Mouse (Mus musculus) monocyte, adult 5-6 weeks (primary cell): ENCODE results near the gene Crim1. TPM values are rescaled to one million over a fixed set of nuclear protein-coding genes. Genes with fewer than 3 reads are reported as not detected.

ENCODE experiments used
- ATAC-seq: fragments of 153-309, 156-312 bp; replicated peaks from 2 replicates; pipeline ENCODE4 v1.8.0; 2017; ENCODE audit warnings: mild to moderate bottlenecking; ENCODE audit not compliant: low TSS enrichment, insufficient number of reproducible peaks, severe bottlenecking, poor library complexity, low FRiP score
- total RNA-seq: library from RNA; stranded (forward); fragments of 200-1000, 200-491, 200-594 nt; gene quantifications from 3 replicates; pipeline ENCODE4 v1.2.3, GENCODE M21; 2017

Gene Crim1
- total RNA-seq, 1 experiment from 2014 or later, result 10.1 TPM

DNA sequence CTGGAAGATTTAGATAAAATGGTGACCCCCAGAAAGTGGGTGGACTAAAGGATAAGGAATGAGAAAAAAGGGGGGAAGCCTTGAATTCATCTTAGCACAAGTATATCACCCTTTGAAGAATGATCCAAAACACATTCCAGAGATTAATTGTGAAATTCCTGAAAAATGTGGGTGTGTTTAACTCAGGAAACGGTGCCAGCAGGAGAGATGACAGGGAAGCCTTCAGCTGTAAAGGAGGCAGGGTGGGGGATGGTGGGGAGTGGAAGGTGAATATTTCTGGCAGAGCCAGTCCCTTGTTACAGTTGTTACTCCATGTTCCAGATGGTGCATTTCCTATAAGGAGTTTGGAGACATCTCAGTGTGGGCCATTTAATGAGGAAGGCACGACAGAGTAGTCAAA is 6.4 kb downstream of the Crim1 start:
- ATAC-seq, result no peak

GRCm38 (mm10) chr17:78207246-78207645 is 7.2 kb downstream of the Crim1 start:
- no peak for ATAC-seq

DNA sequence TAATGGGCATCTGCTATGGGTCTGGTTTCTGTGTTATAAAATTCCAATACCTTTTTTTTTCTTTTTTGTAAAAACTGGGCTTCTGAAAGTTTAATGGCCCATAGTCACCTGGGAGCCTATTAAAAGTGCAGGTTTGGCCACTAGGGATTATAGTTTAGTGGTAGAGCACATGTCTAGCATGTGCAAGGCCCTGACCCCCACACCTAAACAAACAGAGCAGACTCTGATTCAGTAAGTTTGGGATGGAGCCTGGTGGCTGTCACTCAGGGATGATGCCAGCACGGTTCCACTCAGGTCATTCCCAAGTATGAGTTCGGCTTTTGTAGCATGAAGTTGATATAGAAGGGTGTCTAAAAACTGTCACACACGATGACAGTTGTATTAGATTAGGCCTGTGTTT is 8.8 kb downstream of the Crim1 start:
- no peak for ATAC-seq

DNA sequence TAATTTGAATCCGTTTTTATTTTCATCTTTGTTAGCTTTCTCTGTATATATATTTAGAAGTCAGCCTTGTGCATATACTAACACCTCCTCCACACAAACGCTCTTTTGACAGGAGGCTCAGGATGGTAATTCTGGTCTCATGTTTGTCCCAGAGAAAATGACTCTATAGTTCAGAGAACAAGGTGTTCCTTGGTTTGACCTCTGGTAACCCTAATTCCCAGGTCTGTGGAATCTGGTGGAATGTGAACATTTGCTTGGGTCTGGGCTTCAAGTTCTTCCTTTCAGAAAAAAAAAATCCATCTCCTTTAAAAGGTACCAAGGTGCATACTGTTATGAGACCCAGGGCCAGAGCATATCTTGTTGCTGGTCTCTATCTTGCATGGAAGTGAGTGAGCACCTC is 9.6 kb downstream of the Crim1 start:
- ATAC-seq, result no peak

DNA sequence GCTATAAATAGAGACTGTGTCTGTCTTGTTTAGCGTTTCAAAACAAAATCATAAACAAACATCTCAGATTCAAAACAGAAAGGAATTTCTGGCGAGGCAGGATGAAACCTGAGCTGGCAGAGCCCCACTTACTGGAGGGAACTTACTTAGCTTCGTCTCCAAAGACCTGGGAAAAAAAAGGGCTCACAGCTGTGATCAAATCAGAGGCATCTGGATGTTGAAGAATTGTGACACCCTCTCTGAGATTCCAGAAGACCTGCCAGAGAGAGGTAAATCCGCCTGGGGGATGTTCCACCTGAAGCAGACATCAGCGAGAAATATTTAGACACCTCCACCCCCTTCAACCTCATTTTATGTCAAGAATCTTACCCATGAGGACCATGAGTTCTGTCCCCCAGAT is 11.8 kb downstream of the Crim1 start:
- ATAC-seq, result no peak

DNA sequence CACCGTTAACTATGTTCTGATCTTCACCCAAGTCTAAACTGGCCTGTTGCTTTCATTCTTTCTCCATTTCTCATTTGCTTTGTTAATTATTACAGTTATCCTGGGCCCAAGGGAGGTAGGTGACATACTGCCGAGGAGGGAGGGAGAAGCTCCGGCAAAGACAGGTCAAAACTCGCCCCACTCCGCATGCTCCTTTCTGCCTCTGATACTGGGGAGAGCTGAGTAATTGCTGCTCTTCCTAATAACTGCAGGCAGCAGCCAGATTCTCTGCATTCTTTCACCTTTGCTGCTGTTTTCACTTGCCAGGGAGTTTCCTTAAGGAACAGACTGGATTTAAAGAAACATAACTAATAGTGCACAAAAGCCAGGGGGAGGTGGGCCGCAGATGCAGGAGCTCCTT is 13.1 kb downstream of the Crim1 start:
- ATAC-seq, result no peak

- no peak for ATAC-seq
Measured at GRCm38 (mm10) chr17:78216526-78216925, 16.5 kb downstream of the Crim1 start.

- ATAC-seq, result no peak
Measured at GRCm38 (mm10) chr17:78217406-78217805, 17.4 kb downstream of the Crim1 start.

DNA sequence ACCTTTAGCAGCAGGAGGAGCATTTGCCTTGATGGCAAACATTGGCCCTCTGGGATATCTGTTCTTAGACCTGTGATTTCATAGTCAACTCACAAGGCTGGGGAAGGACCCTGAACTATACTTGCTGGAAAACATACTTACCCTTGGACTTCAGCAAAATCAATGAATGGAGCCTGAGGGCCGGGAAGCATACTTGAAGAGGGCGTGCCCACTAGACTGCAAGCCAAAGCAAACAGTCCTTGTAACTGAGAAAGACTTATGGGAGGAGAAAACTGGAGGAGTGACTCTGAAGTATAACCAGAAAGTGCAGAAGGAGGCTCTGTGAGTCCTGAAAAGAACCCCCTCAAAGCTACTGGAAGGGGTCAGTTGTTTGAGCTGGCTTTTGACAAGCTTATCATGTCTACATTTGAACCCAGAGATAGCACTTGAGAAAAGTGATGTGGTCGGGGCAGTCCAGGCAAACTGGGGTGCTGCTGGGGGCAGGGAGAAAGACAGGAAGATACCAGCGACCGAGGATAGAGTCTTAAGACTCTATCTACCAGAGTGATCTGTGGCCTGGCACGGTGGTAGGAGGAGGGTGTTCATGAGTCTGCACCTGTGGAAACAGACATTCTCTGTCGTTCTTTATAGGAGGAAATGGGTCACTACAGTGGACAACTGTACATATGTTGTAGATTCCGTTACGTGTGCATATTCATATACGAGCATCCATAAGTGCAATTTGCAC is 18.6 kb downstream of the Crim1 start:
- no peak for ATAC-seq

GRCm38 (mm10) chr17:78221007-78221642 is 21.1 kb downstream of the Crim1 start:
- ATAC-seq, result no peak

GRCm38 (mm10) chr17:78221860-78222259 is 21.8 kb downstream of the Crim1 start:
- no peak for ATAC-seq

DNA sequence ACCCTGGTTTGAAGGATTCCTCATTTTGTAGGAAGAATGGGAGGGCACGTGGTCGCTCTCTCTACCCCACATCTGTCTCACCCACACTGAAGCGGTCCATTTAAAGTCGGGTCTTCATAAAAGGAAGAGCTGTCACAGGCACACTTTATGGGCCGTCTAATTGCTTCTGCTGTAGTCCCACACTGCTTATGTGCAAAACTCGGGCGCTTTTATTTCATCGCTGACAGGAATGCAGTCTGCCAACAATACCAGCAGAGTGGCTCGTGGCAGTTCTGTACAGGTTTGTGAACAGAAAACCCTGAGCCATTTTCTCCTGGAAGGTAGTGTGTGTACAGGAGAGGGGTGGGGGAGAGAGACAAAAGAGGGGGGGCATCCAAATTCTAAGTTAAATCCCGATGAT is 23.9 kb downstream of the Crim1 start:
- no peak for ATAC-seq

- no peak for ATAC-seq
Measured at GRCm38 (mm10) chr17:78225547-78225946, 25.5 kb downstream of the Crim1 start.

- no peak for ATAC-seq
Measured at GRCm38 (mm10) chr17:78227211-78227610, 27.2 kb downstream of the Crim1 start.

- no peak for ATAC-seq
Measured at GRCm38 (mm10) chr17:78231567-78231966, 31.5 kb downstream of the Crim1 start.

DNA sequence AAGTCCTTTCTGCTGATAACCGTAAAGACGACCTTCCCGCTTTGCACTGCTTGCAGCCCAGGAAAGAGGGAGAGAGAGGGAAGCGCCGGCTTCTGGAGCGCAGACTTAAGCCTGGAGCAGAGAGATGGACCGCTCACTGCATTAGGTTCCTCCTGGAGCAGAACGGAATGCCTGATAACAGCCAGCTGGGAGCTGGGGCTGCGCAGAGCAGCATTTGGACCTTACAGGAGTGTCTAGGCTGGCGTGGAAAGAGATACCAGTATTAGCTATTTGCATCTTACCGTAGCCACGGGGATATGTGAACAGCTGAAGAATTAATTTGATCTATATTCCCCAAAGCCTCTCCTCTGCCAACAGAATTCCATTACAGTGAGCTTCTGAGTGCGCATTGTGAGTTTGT is 32.7 kb downstream of the Crim1 start:
- ATAC-seq, result no peak

GRCm38 (mm10) chr17:78233873-78234272 is 33.8 kb downstream of the Crim1 start:
- no peak for ATAC-seq

GRCm38 (mm10) chr17:78236126-78236525 is 36.1 kb downstream of the Crim1 start:
- ATAC-seq, result no peak

- no peak for ATAC-seq
Measured at GRCm38 (mm10) chr17:78237954-78238353, 37.9 kb downstream of the Crim1 start.

GRCm38 (mm10) chr17:78240161-78240560 is 40.1 kb downstream of the Crim1 start:
- ATAC-seq, result no peak
